Mouse (Mus musculus): Measurements from ENCODE around the gene Aldh3b3. TPM values are rescaled to one million over a fixed set of nuclear protein-coding genes. Genes with fewer than 3 reads are reported as not detected.

The Aldh3b3 gene
- polyA plus RNA-seq, 1 experiment from 2014 or later, result 0.04 TPM

- H3K27me3 ChIP-seq (replicated peaks; ENCODE audit: insufficient read depth, low read length), result no peaks in the 10 kb centered on the region
- peak; percentile 48 for ATAC-seq
- peak; percentile 83 for DNase-seq (ENCODE audit: low spot score)
- H3K4me1 ChIP-seq (ENCODE audit: insufficient read depth, low read depth, low read length), result peaks cover 8% of the 10 kb centered on the region; the same call in 1 of the 2 replicates
- 0 out of 2 replicates have a peak overlapping the region, but pooled peaks have one; percentile 51 for H3K27ac ChIP-seq (ENCODE audit: low read length)
- H3K4me3 ChIP-seq (ENCODE audit: low read depth, low read length), result no peak overlapping the region
- no peak overlapping the region for H3K9ac ChIP-seq (replicated peaks; ENCODE audit: low read depth)
- H3K9me3 ChIP-seq (ENCODE audit: low read length), result no peaks in the 10 kb centered on the region
- H3K36me3 ChIP-seq (ENCODE audit: insufficient read depth, low read length), result no peaks in the 10 kb centered on the region
- 53% methylated on average over 3 of the region's 3 CpGs for WGBS
- TF ChIP-seq CTCF (IDR thresholded peaks at IDR 0.05) (no peak), EP300 (IDR thresholded peaks at IDR 0.05) (peak; percentile 75)
- no peak overlapping the region for H3K4me2 ChIP-seq (replicated peaks; ENCODE audit: low read depth, low read length)
These were observed 37.1 kb downstream of the Aldh3b3 start for GRCm38 (mm10) chr19:3995505-3995904.

- H3K27ac ChIP-seq (ENCODE audit: low read length), result 0 out of 2 replicates have a peak overlapping the region, but pooled peaks have one; percentile 51
- peaks cover 12% of the 10 kb centered on the region; the same call in 1 of the 2 replicates for H3K4me1 ChIP-seq (ENCODE audit: insufficient read depth, low read depth, low read length)
- no peak overlapping the region for H3K4me3 ChIP-seq (ENCODE audit: low read depth, low read length)
- H3K36me3 ChIP-seq (ENCODE audit: insufficient read depth, low read length), result no peaks in the 10 kb centered on the region
- no peaks in the 10 kb centered on the region for H3K9me3 ChIP-seq (ENCODE audit: low read length)
- H3K9ac ChIP-seq (replicated peaks; ENCODE audit: low read depth), result no peak overlapping the region
- H3K27me3 ChIP-seq (replicated peaks; ENCODE audit: insufficient read depth, low read length), result no peaks in the 10 kb centered on the region
- H3K4me2 ChIP-seq (replicated peaks; ENCODE audit: low read depth, low read length), result no peak overlapping the region
- DNase-seq (ENCODE audit: low spot score) (no peak), ATAC-seq (no peak)
- TF ChIP-seq CTCF (IDR thresholded peaks at IDR 0.05) (no peak), EP300 (IDR thresholded peaks at IDR 0.05) (no peak)
- 48% methylated on average over 7 of the region's 7 CpGs for WGBS
These were observed 37.7 kb downstream of the Aldh3b3 start for GRCm38 (mm10) chr19:3996106-3996505.

GRCm38 (mm10) chr19:3996747-3997146 is 38.3 kb downstream of the Aldh3b3 start:
- no peak for ATAC-seq
- WGBS, result 80% methylated on average over 8 of the region's 8 CpGs

GRCm38 (mm10) chr19:3997231-3997630 is 38.8 kb downstream of the Aldh3b3 start:
- H3K4me1 ChIP-seq (ENCODE audit: insufficient read depth, low read depth, low read length), result peaks cover 13% of the 10 kb centered on the region; the same call in 1 of the 2 replicates
- H3K27ac ChIP-seq (ENCODE audit: low read length), result no peak overlapping the region
- H3K4me2 ChIP-seq (replicated peaks; ENCODE audit: low read depth, low read length), result no peak overlapping the region
- WGBS, result 46% methylated on average over 8 of the region's 8 CpGs
- H3K9ac ChIP-seq (replicated peaks; ENCODE audit: low read depth), result no peak overlapping the region
- no peaks in the 10 kb centered on the region for H3K36me3 ChIP-seq (ENCODE audit: insufficient read depth, low read length)
- H3K27me3 ChIP-seq (replicated peaks; ENCODE audit: insufficient read depth, low read length), result no peaks in the 10 kb centered on the region
- no peaks in the 10 kb centered on the region for H3K9me3 ChIP-seq (ENCODE audit: low read length)
- ATAC-seq (no peak), DNase-seq (ENCODE audit: low spot score) (no peak)
- TF ChIP-seq CTCF (IDR thresholded peaks at IDR 0.05) (no peak), EP300 (IDR thresholded peaks at IDR 0.05) (no peak)
- H3K4me3 ChIP-seq (ENCODE audit: low read depth, low read length), result no peak overlapping the region

More at GRCm38 (mm10) chr19:3996747-3997146, 38.3 kb downstream of the Aldh3b3 start:
- H3K27ac ChIP-seq (ENCODE audit: low read length), result no peak overlapping the region
- TF ChIP-seq EP300 (IDR thresholded peaks at IDR 0.05) (no peak), CTCF (IDR thresholded peaks at IDR 0.05) (no peak)
- DNase-seq (ENCODE audit: low spot score), result no peak
- H3K4me2 ChIP-seq (replicated peaks; ENCODE audit: low read depth, low read length), result no peak overlapping the region
- no peak overlapping the region for H3K9ac ChIP-seq (replicated peaks; ENCODE audit: low read depth)
- peaks cover 13% of the 10 kb centered on the region; the same call in 1 of the 2 replicates for H3K4me1 ChIP-seq (ENCODE audit: insufficient read depth, low read depth, low read length)
- H3K36me3 ChIP-seq (ENCODE audit: insufficient read depth, low read length), result no peaks in the 10 kb centered on the region
- no peaks in the 10 kb centered on the region for H3K9me3 ChIP-seq (ENCODE audit: low read length)
- no peaks in the 10 kb centered on the region for H3K27me3 ChIP-seq (replicated peaks; ENCODE audit: insufficient read depth, low read length)
- H3K4me3 ChIP-seq (ENCODE audit: low read depth, low read length), result no peak overlapping the region

- Histone ChIP-seq H3K4me3 (ENCODE audit: low read depth, low read length) (no peak overlapping the region), H3K27me3 (replicated peaks; ENCODE audit: insufficient read depth, low read length) (no peaks in the 10 kb centered on the region), H3K9me3 (ENCODE audit: low read length) (no peaks in the 10 kb centered on the region), H3K9ac (replicated peaks; ENCODE audit: low read depth) (no peak overlapping the region), H3K4me1 (ENCODE audit: insufficient read depth, low read depth, low read length) (peaks cover 13% of the 10 kb centered on the region; the same call in 1 of the 2 replicates), H3K4me2 (replicated peaks; ENCODE audit: low read depth, low read length) (no peak overlapping the region), H3K36me3 (ENCODE audit: insufficient read depth, low read length) (no peaks in the 10 kb centered on the region), H3K27ac (ENCODE audit: low read length) (no peak overlapping the region)
- no peak for DNase-seq (ENCODE audit: low spot score)
- no peak for TF ChIP-seq EP300 (IDR thresholded peaks at IDR 0.05)
- no peak for TF ChIP-seq CTCF (IDR thresholded peaks at IDR 0.05)
- WGBS, result 61% methylated on average over 8 of the region's 8 CpGs
- ATAC-seq, result no peak
These were observed 39.9 kb downstream of the Aldh3b3 start for GRCm38 (mm10) chr19:3998335-3998734.

- Histone ChIP-seq H3K9ac (replicated peaks; ENCODE audit: low read depth) (no peak overlapping the region), H3K4me2 (replicated peaks; ENCODE audit: low read depth, low read length) (peak overlapping the region; percentile 95; the same call in 1 of the 2 replicates), H3K4me1 (ENCODE audit: insufficient read depth, low read depth, low read length) (peaks cover 13% of the 10 kb centered on the region; the same call in 1 of the 2 replicates), H3K36me3 (ENCODE audit: insufficient read depth, low read length) (no peaks in the 10 kb centered on the region), H3K27ac (ENCODE audit: low read length) (no peak overlapping the region), H3K4me3 (ENCODE audit: low read depth, low read length) (no peak overlapping the region), H3K9me3 (ENCODE audit: low read length) (no peaks in the 10 kb centered on the region), H3K27me3 (replicated peaks; ENCODE audit: insufficient read depth, low read length) (no peaks in the 10 kb centered on the region)
- no peak for TF ChIP-seq CTCF (IDR thresholded peaks at IDR 0.05)
- no peak for TF ChIP-seq EP300 (IDR thresholded peaks at IDR 0.05)
- 80% methylated on average over 9 of the region's 9 CpGs for WGBS
- DNase-seq (ENCODE audit: low spot score) (no peak), ATAC-seq (no peak)
These were observed 40.8 kb downstream of the Aldh3b3 start for GRCm38 (mm10) chr19:3999121-3999730.
